Comparison of ENCODE assay signal across 16 mouse cellular contexts in the genomic region with DNA sequence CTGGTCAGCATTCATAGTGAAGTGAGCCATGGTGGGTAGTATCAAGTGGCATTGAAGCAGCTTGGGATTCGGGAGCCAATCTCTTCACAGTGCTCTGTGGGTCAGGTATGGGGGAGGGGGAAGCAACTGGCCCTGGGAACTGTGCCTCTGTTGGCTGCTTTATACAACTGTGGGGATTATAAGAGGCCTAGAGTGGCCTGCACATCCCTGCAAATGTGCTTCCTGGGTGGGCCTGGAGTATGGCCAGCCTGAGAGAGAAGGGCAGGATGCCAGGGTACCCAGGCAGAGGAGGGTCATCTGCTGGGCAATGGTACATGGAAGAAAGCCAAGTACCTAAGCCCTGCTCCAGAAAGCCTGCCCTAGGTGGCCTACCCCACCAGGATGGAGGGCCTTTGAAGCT. TPM values are rescaled to one million over a fixed set of nuclear protein-coding genes. Genes with fewer than 3 reads are reported as not detected.
DNase-seq lines count a peak whose midpoint lies in the region; ATAC-seq and TF ChIP-seq lines count a peak whose summit lies in the region.
"Had no signal": no experiment of that assay in that cellular context is flagged by ENCODE, and none has a peak within 500 bp of the region (broad histone marks: within the 10 kb centered on the region; RNA-seq: fewer than 3 reads in every experiment).

No protein-coding gene starts in this region.

- no peak for TF ChIP-seq CTCF in lung, postnatal 0 days (IDR thresholded peaks at IDR 0.05)

- peaks cover 8% of the 10 kb centered on the region for H3K4me1 ChIP-seq in forebrain, embryonic 15.5 days
- peaks cover 5% of the 10 kb centered on the region for H3K4me1 ChIP-seq in forebrain, embryonic 10.5 days
- H3K4me1 ChIP-seq in lung, embryonic 15.5 days = no peaks in the 10 kb centered on the region
- H3K4me1 ChIP-seq in lung, postnatal 0 days (ENCODE audit: insufficient read depth, low read depth, low read length) = no peaks in the 10 kb centered on the region
- H3K4me1 ChIP-seq in hindbrain, embryonic 15.5 days (replicated peaks) = peaks cover 18% of the 10 kb centered on the region
- H3K4me1 ChIP-seq in neural tube, embryonic 13.5 days (replicated peaks) = peaks cover 33% of the 10 kb centered on the region
- H3K4me1 ChIP-seq in liver, embryonic 12.5 days = no peaks in the 10 kb centered on the region
- H3K4me1 ChIP-seq: stomach, embryonic 15.5 days had no signal

- peaks cover 10% of the 10 kb centered on the region; the same call in 1 of the 2 replicates for H3K36me3 ChIP-seq in forebrain, embryonic 15.5 days
- H3K36me3 ChIP-seq in forebrain, embryonic 10.5 days (replicated peaks) = no peaks in the 10 kb centered on the region; the same call in 1 of the 2 replicates
- no peaks in the 10 kb centered on the region for H3K36me3 ChIP-seq in lung, embryonic 15.5 days
- no peaks in the 10 kb centered on the region for H3K36me3 ChIP-seq in lung, postnatal 0 days (ENCODE audit: insufficient read depth, low read length)
- H3K36me3 ChIP-seq in hindbrain, embryonic 15.5 days = peaks cover 3% of the 10 kb centered on the region
- H3K36me3 ChIP-seq in neural tube, embryonic 13.5 days = peaks cover 22% of the 10 kb centered on the region
- H3K36me3 ChIP-seq in liver, embryonic 12.5 days = no peaks in the 10 kb centered on the region
- H3K36me3 ChIP-seq: embryonic facial prominence, embryonic 13.5 days; stomach, embryonic 15.5 days had no signal

- no peaks in the 10 kb centered on the region for H3K9me3 ChIP-seq in forebrain, embryonic 15.5 days
- no peaks in the 10 kb centered on the region for H3K9me3 ChIP-seq in forebrain, embryonic 10.5 days
- H3K9me3 ChIP-seq in lung, embryonic 15.5 days = no peaks in the 10 kb centered on the region
- H3K9me3 ChIP-seq in lung, postnatal 0 days (ENCODE audit: low read length) = no peaks in the 10 kb centered on the region
- no peaks in the 10 kb centered on the region for H3K9me3 ChIP-seq in hindbrain, embryonic 15.5 days
- H3K9me3 ChIP-seq in neural tube, embryonic 13.5 days = no peaks in the 10 kb centered on the region
- no peaks in the 10 kb centered on the region for H3K9me3 ChIP-seq in liver, embryonic 12.5 days (replicated peaks)
- H3K9me3 ChIP-seq: embryonic facial prominence, embryonic 13.5 days; stomach, embryonic 15.5 days had no signal

- no peaks in the 10 kb centered on the region for H3K27me3 ChIP-seq in forebrain, embryonic 15.5 days
- H3K27me3 ChIP-seq in forebrain, embryonic 10.5 days (ENCODE audit: poor library complexity, severe bottlenecking) = no peaks in the 10 kb centered on the region
- no peaks in the 10 kb centered on the region for H3K27me3 ChIP-seq in lung, embryonic 15.5 days
- H3K27me3 ChIP-seq in lung, postnatal 0 days (replicated peaks; ENCODE audit: insufficient read depth, low read length) = no peaks in the 10 kb centered on the region
- no peaks in the 10 kb centered on the region for H3K27me3 ChIP-seq in hindbrain, embryonic 15.5 days
- H3K27me3 ChIP-seq in neural tube, embryonic 13.5 days = no peaks in the 10 kb centered on the region
- H3K27me3 ChIP-seq in liver, embryonic 12.5 days (replicated peaks) = no peaks in the 10 kb centered on the region
- H3K27me3 ChIP-seq: embryonic facial prominence, embryonic 13.5 days; stomach, embryonic 15.5 days had no signal

- 41% methylated on average over 1 of the region's 1 CpGs for WGBS in forebrain, embryonic 15.5 days
- 70% methylated on average over 1 of the region's 1 CpGs for WGBS in forebrain, embryonic 10.5 days
- WGBS in lung, embryonic 15.5 days = 48% methylated on average over 1 of the region's 1 CpGs
- WGBS in lung, postnatal 0 days = 53% methylated on average over 1 of the region's 1 CpGs
- 61% methylated on average over 1 of the region's 1 CpGs for WGBS in hindbrain, embryonic 15.5 days
- 62% methylated on average over 1 of the region's 1 CpGs for whole genome bisulfite sequencing in neural tube, embryonic 13.5 days
- WGBS in liver, embryonic 12.5 days (ENCODE audit: insufficient replicate concordance) = 39% methylated on average over 1 of the region's 1 CpGs

- peak; percentile 59 for ATAC-seq in forebrain, embryonic 15.5 days (replicated peaks)
- ATAC-seq in lung, embryonic 15.5 days (ENCODE audit: borderline replicate concordance, extremely low read depth, low FRiP score, low TSS enrichment) = peak; percentile 58; the same call in 1 of the 2 replicates
- no peak for ATAC-seq in lung, postnatal 0 days
- ATAC-seq in hindbrain, embryonic 15.5 days (ENCODE audit: low FRiP score, low read depth) = peak; percentile 71
- ATAC-seq in neural tube, embryonic 13.5 days (ENCODE audit: low read depth) = peak; percentile 67; the same call in 1 of the 2 replicates
- no peak for ATAC-seq in liver, embryonic 12.5 days
- ATAC-seq: CD4-positive, CD25-positive, alpha-beta regulatory T cell, adult 4 months had no signal

- H3K27ac ChIP-seq in forebrain, embryonic 15.5 days (replicated peaks) = no peak overlapping the region; the same call in 1 of the 2 replicates
- H3K27ac ChIP-seq in forebrain, embryonic 10.5 days = no peak overlapping the region
- no peak overlapping the region for H3K27ac ChIP-seq in lung, embryonic 15.5 days
- H3K27ac ChIP-seq in lung, postnatal 0 days (ENCODE audit: low read length) = no peak overlapping the region
- no peak overlapping the region for H3K27ac ChIP-seq in hindbrain, embryonic 15.5 days (replicated peaks)
- no peak overlapping the region for H3K27ac ChIP-seq in neural tube, embryonic 13.5 days (replicated peaks)
- no peak overlapping the region for H3K27ac ChIP-seq in liver, embryonic 12.5 days
- H3K27ac ChIP-seq: embryonic facial prominence, embryonic 13.5 days; heart, adult 2 months; stomach, embryonic 15.5 days had no signal

- H3K4me3 ChIP-seq in forebrain, embryonic 15.5 days = no peak overlapping the region
- H3K4me3 ChIP-seq in forebrain, embryonic 10.5 days = no peak overlapping the region
- no peak overlapping the region for H3K4me3 ChIP-seq in lung, embryonic 15.5 days
- no peak overlapping the region for H3K4me3 ChIP-seq in lung, postnatal 0 days (ENCODE audit: low read depth, low read length)
- H3K4me3 ChIP-seq in hindbrain, embryonic 15.5 days = no peak overlapping the region
- no peak overlapping the region for H3K4me3 ChIP-seq in neural tube, embryonic 13.5 days
- no peak overlapping the region for H3K4me3 ChIP-seq in liver, embryonic 12.5 days
- H3K4me3 ChIP-seq: embryonic facial prominence, embryonic 13.5 days; heart, adult 2 months; stomach, embryonic 15.5 days had no signal

- H3K4me2 ChIP-seq in forebrain, embryonic 15.5 days (replicated peaks) = no peak overlapping the region
- H3K4me2 ChIP-seq in lung, embryonic 15.5 days = no peak overlapping the region
- H3K4me2 ChIP-seq in lung, postnatal 0 days (replicated peaks; ENCODE audit: low read depth, low read length) = no peak overlapping the region
- H3K4me2 ChIP-seq in hindbrain, embryonic 15.5 days = no peak overlapping the region
- no peak overlapping the region for H3K4me2 ChIP-seq in neural tube, embryonic 13.5 days
- H3K4me2 ChIP-seq in liver, embryonic 12.5 days = no peak overlapping the region
- H3K4me2 ChIP-seq: embryonic facial prominence, embryonic 13.5 days; stomach, embryonic 15.5 days had no signal

- no peak overlapping the region for H3K9ac ChIP-seq in forebrain, embryonic 15.5 days (replicated peaks)
- no peak overlapping the region for H3K9ac ChIP-seq in lung, embryonic 15.5 days
- H3K9ac ChIP-seq in lung, postnatal 0 days (replicated peaks; ENCODE audit: low read depth) = no peak overlapping the region
- H3K9ac ChIP-seq in hindbrain, embryonic 15.5 days = no peak overlapping the region
- H3K9ac ChIP-seq in neural tube, embryonic 13.5 days = no peak overlapping the region
- no peak overlapping the region for H3K9ac ChIP-seq in liver, embryonic 12.5 days
- H3K9ac ChIP-seq: embryonic facial prominence, embryonic 13.5 days; stomach, embryonic 15.5 days had no signal

- no peak for TF ChIP-seq EP300 in lung, postnatal 0 days (IDR thresholded peaks at IDR 0.05)

- no peak for DNase-seq in forebrain, embryonic 10.5 days (ENCODE audit: extremely low spot score, low spot score)
- DNase-seq in lung, postnatal 0 days (ENCODE audit: low spot score) = no peak
- DNase-seq: adrenal gland, adult 8-10 months; heart, adult 2 months; heart, postnatal 14 days; kidney, adult 8-10 months; lung, postnatal 36 days; right cerebral cortex, adult 18-20 months had no signal

RNA-seq across cellular contexts. Expression of a gene that starts 49.4 kb away (rescaled TPM):
- polyA plus RNA-seq in forebrain, embryonic 15.5 days (2015; fragmentation: Nextera tagmentation; extraction: Ambion mirVana) = 159 and 172 TPM in 2 replicates
- polyA plus RNA-seq in forebrain, embryonic 10.5 days (2016; fragmentation: Nextera tagmentation; extraction: Ambion mirVana) = 42.3 and 46.1 TPM in 2 replicates
- polyA plus RNA-seq in lung, embryonic 15.5 days (2015; fragmentation: Nextera tagmentation; extraction: Ambion mirVana) = 2.1 and 2.9 TPM in 2 replicates
- polyA plus RNA-seq in lung, postnatal 0 days (2015; fragmentation: Nextera tagmentation; extraction: Ambion mirVana) = 1.1 and 1.3 TPM in 2 replicates
- polyA plus RNA-seq in hindbrain, embryonic 15.5 days (2015; fragmentation: Nextera tagmentation; extraction: Ambion mirVana) = 158 and 175 TPM in 2 replicates
- polyA plus RNA-seq in neural tube, embryonic 13.5 days (2015; fragmentation: Nextera tagmentation; extraction: Ambion mirVana) = 132 and 141 TPM in 2 replicates
- 0.12 and 0.18 TPM in 2 replicates for polyA plus RNA-seq in liver, embryonic 12.5 days (2016; fragmentation: Nextera tagmentation; extraction: Ambion mirVana)
- polyA plus RNA-seq: CD4-positive, CD25-positive, alpha-beta regulatory T cell, adult 4 months had no signal

Comparison
In these comparisons a context has a peak if more than half of its experiments do, and no peak if none do; other contexts are left out.
1. ATAC-seq: peak in forebrain, embryonic 15.5 days (single experiment), lung, embryonic 15.5 days (single experiment), hindbrain, embryonic 15.5 days (single experiment) and neural tube, embryonic 13.5 days (single experiment); none in lung, postnatal 0 days (single experiment) and liver, embryonic 12.5 days (single experiment).
2. RNA of a gene that starts 49.4 kb away (polyA plus RNA-seq): 158 to 175 TPM in hindbrain, embryonic 15.5 days, 159 to 172 TPM in forebrain, embryonic 15.5 days, 132 to 141 TPM in neural tube, embryonic 13.5 days and 42.3 to 46.1 TPM in forebrain, embryonic 10.5 days; 2.1 to 2.9 TPM in lung, embryonic 15.5 days, 1.1 to 1.3 TPM in lung, postnatal 0 days and 0.12 to 0.18 TPM in liver, embryonic 12.5 days; every median in the first group is over 10 times any median in the second.